Mouse (Mus musculus) kidney, postnatal 25 days (tissue): ENCODE measurements around the gene Syt1.

ENCODE experiments used
- DNase-seq, 2 experiments: peaks; one replicate each; pipeline ENCODE4 v3.0.0; 2021; ENCODE audit warnings: mixed read lengths in 2 of 2

The Syt1 gene

GRCm38 (mm10) chr10:108569568-108570139 is 441.1 kb downstream of the Syt1 start:
- DNase-seq: no peak

- DNase-seq: peak; percentile 36 to 52
These were observed 441.9 kb downstream of the Syt1 start for GRCm38 (mm10) chr10:108568925-108569324.

- DNase-seq: peak; percentile 79 to 84
These were observed 442.6 kb downstream of the Syt1 start for GRCm38 (mm10) chr10:108568136-108568535.

- DNase-seq: no peak
These were observed 443.3 kb downstream of the Syt1 start for GRCm38 (mm10) chr10:108567456-108567855.

GRCm38 (mm10) chr10:108559607-108559908 is 451.2 kb downstream of the Syt1 start:
- DNase-seq: no peak

GRCm38 (mm10) chr10:108558812-108559606 is 451.8 kb downstream of the Syt1 start:
- no peak for DNase-seq

GRCm38 (mm10) chr10:108552544-108552943 is 458.2 kb downstream of the Syt1 start:
- DNase-seq: no peak

- DNase-seq: no peak
These were observed 465.1 kb downstream of the Syt1 start for GRCm38 (mm10) chr10:108545715-108546114.

GRCm38 (mm10) chr10:108541555-108541954 is 469.2 kb downstream of the Syt1 start:
- DNase-seq: no peak

GRCm38 (mm10) chr10:108538546-108538945 is 472.2 kb downstream of the Syt1 start:
- no peak for DNase-seq

GRCm38 (mm10) chr10:108537641-108538040 is 473.1 kb downstream of the Syt1 start:
- DNase-seq: peak; percentile 63 to 78

GRCm38 (mm10) chr10:108535922-108536321 is 474.9 kb downstream of the Syt1 start:
- no peak for DNase-seq

- DNase-seq: no peak
These were observed 476.7 kb downstream of the Syt1 start for GRCm38 (mm10) chr10:108534112-108534511.

GRCm38 (mm10) chr10:108532916-108533315 is 477.9 kb downstream of the Syt1 start:
- DNase-seq: no peak

GRCm38 (mm10) chr10:108532283-108532682 is 478.5 kb downstream of the Syt1 start:
- no peak for DNase-seq

- no peak for DNase-seq
These were observed 479.1 kb downstream of the Syt1 start for GRCm38 (mm10) chr10:108531641-108532040.

- DNase-seq: no peak
These were observed 479.7 kb downstream of the Syt1 start for GRCm38 (mm10) chr10:108531111-108531510.

- DNase-seq: no peak
These were observed 482.4 kb downstream of the Syt1 start for GRCm38 (mm10) chr10:108528338-108528737.

- no peak for DNase-seq
These were observed 485.3 kb downstream of the Syt1 start for GRCm38 (mm10) chr10:108525506-108525905.

- DNase-seq: no peak
These were observed 486.3 kb downstream of the Syt1 start for GRCm38 (mm10) chr10:108524306-108525029.

GRCm38 (mm10) chr10:108519156-108519555 is 491.6 kb downstream of the Syt1 start:
- no peak for DNase-seq

- no peak for DNase-seq
These were observed 493.7 kb downstream of the Syt1 start for GRCm38 (mm10) chr10:108517076-108517475.

- DNase-seq: no peak
These were observed 496.1 kb downstream of the Syt1 start for GRCm38 (mm10) chr10:108514671-108515070.

GRCm38 (mm10) chr10:108509579-108509978 is 501.2 kb downstream of the Syt1 start:
- no peak for DNase-seq
